Mouse (Mus musculus) adipose tissue, adult 10 weeks (tissue): ENCODE measurements around the gene Jaml. TPM values are rescaled to one million over a fixed set of nuclear protein-coding genes. Genes with fewer than 3 reads are reported as not detected.

Experiments used
- polyA plus RNA-seq: library from polyadenylated mRNA; stranded (reverse); fragments of 350-450 nt; fragmentation: Illumina TruSeq; extraction: RNeasy Lipid Tissue Mini Kit (QIAGEN cat#74804); gene quantifications from one replicate; pipeline ENCODE4 v1.2.3, GENCODE M21; 2014; ENCODE audit warnings: low read depth, low replicate concordance

Jaml gene
- polyA plus RNA-seq = 33.8 TPM

DNA sequence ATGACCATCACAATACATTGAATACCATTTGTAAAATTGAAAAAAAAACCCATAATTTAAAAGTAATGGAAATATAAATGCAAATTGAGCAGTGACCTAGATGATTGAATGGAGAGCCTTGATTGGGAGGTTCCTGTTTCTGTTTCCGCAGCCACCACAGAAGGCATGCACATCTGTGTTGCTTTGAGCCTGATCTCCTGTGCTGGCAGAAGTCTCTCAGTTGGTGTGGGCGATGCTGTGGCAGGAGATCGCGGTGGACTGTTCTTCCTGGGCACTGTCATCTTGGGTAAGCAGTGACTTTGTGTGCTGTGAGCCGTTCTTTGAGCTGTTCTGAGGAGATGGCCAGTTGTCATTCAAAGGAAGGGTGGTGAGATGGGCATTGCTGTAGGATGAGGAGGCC, at the start of gene Jaml:
Gene Jaml, plus strand, starts transcription at position 173 of the 400 bp plus-strand sequence.

GRCm38 (mm10) chr9:45039499-45039898, 39.5 kb upstream of the Jaml start, which contains the start of gene Mpzl2:
Gene Mpzl2, plus strand, starts transcription at chr9:45039799.

DNA sequence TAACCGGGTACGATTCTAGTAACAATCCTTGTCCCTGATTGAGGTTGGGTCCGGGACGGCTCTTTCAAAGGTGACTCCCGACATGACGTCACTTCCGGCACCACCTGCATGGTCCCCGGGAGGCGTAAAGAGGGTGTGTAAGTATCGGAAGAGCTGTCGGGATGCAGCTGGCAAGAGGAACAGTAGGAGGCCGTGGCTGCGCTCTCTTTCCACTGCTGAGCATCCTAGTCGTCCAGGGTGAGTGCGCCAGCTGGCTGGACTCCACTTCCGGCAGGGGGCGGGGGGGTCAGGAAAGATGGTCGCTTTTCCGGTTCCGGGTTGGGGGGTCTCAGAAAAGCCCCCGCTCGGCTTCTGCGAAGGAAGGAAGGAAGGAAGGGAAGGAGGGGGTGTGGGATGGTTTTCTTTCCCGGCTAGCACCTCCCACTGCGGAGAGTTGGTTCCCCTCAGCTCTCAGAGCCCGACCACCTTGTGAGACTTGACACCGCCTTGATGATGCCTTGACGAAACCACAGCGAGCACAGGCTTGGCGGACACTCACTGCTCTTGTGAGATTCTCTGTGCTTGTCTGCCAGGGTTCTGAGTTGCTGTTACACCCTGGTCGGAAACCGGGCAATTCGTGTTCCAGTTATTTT, 23.8 kb upstream of the Jaml start, which contains the start of gene Mpzl3:
Gene Mpzl3, plus strand, starts transcription at position 105 of the 632 bp plus-strand sequence.

GRCm38 (mm10) chr9:45117741-45118431, 38.9 kb downstream of the Jaml start, which contains the start of gene Scn2b:
Gene Scn2b, plus strand, starts transcription at chr9:45117782.

GRCm38 (mm10) chr9:45138191-45139032, 59.4 kb downstream of the Jaml start, which contains the start of gene Scn4b:
Gene Scn4b, plus strand, starts transcription at chr9:45138395.

Other genes with a start within 250 kb of the Jaml start
- 12.5 TPM for gene Kmt2a, start 197.9 kb upstream of the Jaml start, polyA plus RNA-seq
- 562 TPM for gene Atp5l, start 158.4 kb upstream of the Jaml start, polyA plus RNA-seq
- gene Ube4a, start 113.6 kb upstream of the Jaml start, polyA plus RNA-seq = 36.0 TPM
- gene Cd3g, start 98.8 kb upstream of the Jaml start, polyA plus RNA-seq = 1.6 TPM
- gene Cd3d, start 97.4 kb upstream of the Jaml start, polyA plus RNA-seq = 1.3 TPM
- 1.5 TPM for gene Cd3e, start 69.6 kb upstream of the Jaml start, polyA plus RNA-seq
- gene Mpzl2, start 39.4 kb upstream of the Jaml start, polyA plus RNA-seq = 30.8 TPM
- 6.7 TPM for gene Mpzl3, start 24.0 kb upstream of the Jaml start, polyA plus RNA-seq
- gene Scn2b, start 38.6 kb downstream of the Jaml start, polyA plus RNA-seq = 6.5 TPM
- 0.82 TPM for gene Scn4b, start 59.2 kb downstream of the Jaml start, polyA plus RNA-seq
- gene BC049352, start 102.8 kb downstream of the Jaml start, polyA plus RNA-seq = not detected
- 0.67 TPM for gene Tmprss4, start 124.9 kb downstream of the Jaml start, polyA plus RNA-seq
- gene Il10ra, start 190.0 kb downstream of the Jaml start, polyA plus RNA-seq = 8.3 TPM
- 1.2 TPM for gene Tmprss13, start 239.9 kb downstream of the Jaml start, polyA plus RNA-seq